Mouse (Mus musculus) heart, embryonic 16.5 days (tissue): ENCODE results near the gene Lin37. TPM values are rescaled to one million over a fixed set of nuclear protein-coding genes. Genes with fewer than 3 reads are reported as not detected.

Source experiments
- ATAC-seq: fragments of 200-750 bp; cut with Nextera tagmentation; replicated peaks from 2 replicates; pipeline ENCODE4 v1.8.0; 2017; ENCODE audit warnings: moderate number of reproducible peaks; ENCODE audit not compliant: insufficient read depth, low FRiP score; ENCODE audit errors: extremely low read depth
- H3K27ac ChIP-seq: fragments of 300-500 bp; sonication (generic); 2 replicates; pipeline ENCODE4 v1.5.1; 2014; ENCODE audit warnings: mild to moderate bottlenecking, low read length, control low read depth, moderate library complexity
- H3K27me3 ChIP-seq: fragments of 300-500 bp; sonication (generic); 2 replicates; pipeline ENCODE4 v1.6.1; 2014; ENCODE audit warnings: low read length, mixed read lengths; ENCODE audit not compliant: control insufficient read depth, insufficient read depth
- H3K36me3 ChIP-seq: fragments of 300-500 bp; sonication (generic); 2 replicates; pipeline ENCODE4 v1.6.1; 2014; ENCODE audit not compliant: control insufficient read depth, insufficient read depth
- H3K4me1 ChIP-seq: fragments of 300-500 bp; sonication (generic); 2 replicates; pipeline ENCODE4 v1.6.1; 2014; ENCODE audit warnings: low read length, mixed read lengths; ENCODE audit not compliant: control insufficient read depth, insufficient read depth
- H3K4me2 ChIP-seq: fragments of 300-500 bp; sonication (generic); 2 replicates; pipeline ENCODE4 v1.6.1; 2014; ENCODE audit warnings: low read depth, mild to moderate bottlenecking, control low read depth, low read length
- H3K4me3 ChIP-seq: fragments of 300-500 bp; sonication (generic); 2 replicates; pipeline ENCODE4 v1.5.1; 2014; ENCODE audit warnings: mild to moderate bottlenecking, control low read depth, low read length
- H3K9ac ChIP-seq: fragments of 300-500 bp; sonication (generic); 2 replicates; pipeline ENCODE4 v1.6.1; 2014; ENCODE audit warnings: low read length, control low read depth
- H3K9me3 ChIP-seq: fragments of 300-500 bp; sonication (generic); replicated peaks from 2 replicates; pipeline ENCODE4 v1.6.1; 2016; ENCODE audit warnings: low read length; ENCODE audit not compliant: control insufficient read depth
- WGBS: fragments of 180-500 bp; shearing (Covaris S2); extraction: QIAGEN DNeasy Blood & Tissue Kit; methylation state at CpG from one replicate; pipeline ENCODE4 v1.1.7; 2014; 5-methylcytosine and 5-hydroxymethylcytosine counted together
- polyA plus RNA-seq: library from polyadenylated mRNA; unstranded; fragments of >200 nt; fragmentation: Nextera tagmentation; extraction: Ambion mirVana; gene quantifications from 2 replicates; pipeline ENCODE4 v1.2.1, GENCODE M21; 2015

The Lin37 gene
- polyA plus RNA-seq, 1 experiment from 2014 or later, result 40.1 TPM

DNA sequence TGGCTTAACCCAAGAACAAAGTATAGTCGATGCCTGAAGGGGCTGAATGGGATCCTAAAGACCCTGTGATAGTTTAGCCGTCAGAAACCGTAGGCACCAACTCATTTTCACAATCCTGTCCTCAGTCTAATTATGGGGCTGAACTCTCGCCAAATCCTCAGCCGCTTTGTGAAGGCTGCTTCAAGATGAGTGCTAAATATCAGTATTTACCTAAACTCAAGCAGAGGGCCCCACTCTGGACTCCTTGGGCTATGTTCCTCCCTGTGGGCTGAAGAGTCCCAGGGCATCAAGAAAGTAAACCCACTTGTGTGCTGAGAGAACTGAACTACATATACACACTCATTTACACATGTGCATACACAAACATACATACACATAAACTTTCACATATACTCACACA, 37.2 kb upstream of the Lin37 start:
- H3K4me1 ChIP-seq, result peaks cover 6% of the 10 kb centered on the region; the same call in 1 of the 2 replicates
- no peaks in the 10 kb centered on the region for H3K9me3 ChIP-seq
- no peak overlapping the region for H3K27ac ChIP-seq
- 60% methylated on average over 5 of the region's 5 CpGs for WGBS
- no peak overlapping the region for H3K9ac ChIP-seq
- H3K4me3 ChIP-seq, result no peak overlapping the region
- no peak overlapping the region for H3K4me2 ChIP-seq
- no peak for ATAC-seq
- no peaks in the 10 kb centered on the region for H3K36me3 ChIP-seq
- no peaks in the 10 kb centered on the region for H3K27me3 ChIP-seq

DNA sequence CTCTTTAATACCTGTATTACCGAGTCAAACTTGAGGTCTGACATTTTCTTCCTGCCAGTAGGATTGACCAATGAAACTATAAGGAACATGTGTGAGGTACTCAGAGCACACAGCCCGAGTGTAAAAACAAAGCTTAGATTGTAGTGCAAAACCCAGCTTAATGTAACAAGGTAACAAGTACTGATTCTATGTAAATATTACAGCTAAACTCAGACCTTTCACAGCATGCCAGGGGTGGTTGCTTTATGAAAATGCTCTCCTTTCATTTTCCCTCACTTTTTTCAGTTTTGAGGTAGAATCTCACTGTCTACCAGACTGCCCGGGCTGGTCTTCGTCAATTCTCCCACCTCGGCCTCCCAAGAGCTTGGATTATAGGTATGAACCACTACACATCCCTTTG, 36.5 kb upstream of the Lin37 start:
- no peak for ATAC-seq
- H3K4me2 ChIP-seq, result no peak overlapping the region
- peaks cover 6% of the 10 kb centered on the region; the same call in 1 of the 2 replicates for H3K4me1 ChIP-seq
- no peak overlapping the region for H3K9ac ChIP-seq
- WGBS, result 70% methylated on average over 5 of the region's 5 CpGs
- H3K27me3 ChIP-seq, result no peaks in the 10 kb centered on the region
- H3K36me3 ChIP-seq, result no peaks in the 10 kb centered on the region
- no peak overlapping the region for H3K4me3 ChIP-seq
- H3K27ac ChIP-seq, result no peak overlapping the region
- no peaks in the 10 kb centered on the region for H3K9me3 ChIP-seq

DNA sequence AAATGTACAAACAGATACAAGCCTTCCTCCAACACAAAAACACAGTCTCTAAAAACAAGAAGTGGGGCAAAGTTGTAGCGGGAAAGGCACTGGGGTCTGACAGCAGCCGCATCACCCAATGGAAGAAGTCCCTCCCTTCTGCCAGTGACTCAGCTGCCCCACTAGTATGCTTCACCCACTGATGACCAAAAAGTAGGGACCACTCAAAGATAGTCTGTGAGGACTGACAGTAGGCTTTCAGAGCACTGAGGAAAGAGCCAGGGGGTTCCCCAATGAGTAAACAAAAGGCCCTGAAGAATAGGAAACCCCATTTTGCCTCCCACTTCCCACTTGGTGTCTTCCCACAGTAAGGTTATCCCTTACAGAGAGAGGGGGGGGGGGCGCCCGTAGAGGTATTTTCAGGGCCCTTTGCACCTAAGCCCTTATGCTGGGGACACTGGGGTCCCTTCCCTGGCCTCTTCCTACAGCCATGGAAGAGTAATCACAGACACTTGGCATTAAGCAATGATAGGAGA, 34.9 kb upstream of the Lin37 start:
- Histone ChIP-seq H3K9ac (no peak overlapping the region), H3K27ac (no peak overlapping the region), H3K9me3 (no peaks in the 10 kb centered on the region), H3K4me3 (no peak overlapping the region), H3K4me2 (no peak overlapping the region), H3K27me3 (no peaks in the 10 kb centered on the region), H3K4me1 (peaks cover 8% of the 10 kb centered on the region; the same call in 1 of the 2 replicates), H3K36me3 (no peaks in the 10 kb centered on the region)
- WGBS, result 55% methylated on average over 4 of the region's 4 CpGs
- ATAC-seq, result no peak

GRCm38 (mm10) chr7:30593579-30594509, 34.2 kb upstream of the Lin37 start:
- WGBS, result 73% methylated on average over 10 of the region's 10 CpGs
- no peaks in the 10 kb centered on the region for H3K27me3 ChIP-seq

DNA sequence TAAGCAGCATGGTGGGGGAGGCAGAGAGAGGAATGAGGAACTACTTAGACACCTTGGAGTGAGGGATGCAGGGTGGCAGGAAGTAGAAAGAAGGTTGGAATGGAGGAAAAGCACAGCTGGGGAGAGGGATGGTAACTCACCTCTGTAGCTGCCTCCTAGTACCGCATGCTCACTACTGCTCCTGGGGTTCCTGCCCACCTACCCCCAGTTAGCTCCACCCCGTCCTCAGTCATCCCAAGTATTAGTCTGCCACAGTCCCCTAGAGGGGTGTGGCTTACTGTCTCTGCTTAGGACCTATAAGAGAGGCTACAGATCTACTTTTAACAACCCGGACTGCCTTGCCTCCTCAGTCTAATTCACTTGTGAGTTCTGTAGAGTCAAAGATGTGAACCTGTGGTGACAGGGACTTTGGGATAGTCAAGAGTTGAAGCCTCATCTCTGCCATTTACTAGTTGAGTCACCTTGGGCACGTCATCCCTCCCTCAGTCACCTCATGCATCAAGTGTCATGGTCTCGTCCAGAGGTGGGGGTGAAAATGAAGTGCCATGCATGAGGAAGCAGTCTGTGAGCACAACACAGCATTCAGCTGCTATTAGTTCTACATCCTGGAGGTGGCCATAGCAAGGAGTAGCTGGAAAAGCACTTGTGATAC, 33.3 kb upstream of the Lin37 start:
- 30% methylated on average over 5 of the region's 5 CpGs for WGBS

More at GRCm38 (mm10) chr7:30593579-30594509, 34.2 kb upstream of the Lin37 start:
- no peak overlapping the region for H3K4me3 ChIP-seq
- H3K9me3 ChIP-seq, result no peaks in the 10 kb centered on the region
- H3K36me3 ChIP-seq, result no peaks in the 10 kb centered on the region
- H3K9ac ChIP-seq, result no peak overlapping the region
- no peak overlapping the region for H3K4me2 ChIP-seq
- no peak for ATAC-seq
- H3K4me1 ChIP-seq, result peaks cover 7% of the 10 kb centered on the region; the same call in 1 of the 2 replicates
- no peak overlapping the region for H3K27ac ChIP-seq

GRCm38 (mm10) chr7:30591605-30591951, 31.9 kb upstream of the Lin37 start:
- Histone ChIP-seq H3K4me1 (peaks cover 17% of the 10 kb centered on the region), H3K9me3 (no peaks in the 10 kb centered on the region), H3K27me3 (no peaks in the 10 kb centered on the region), H3K9ac (no peak overlapping the region), H3K36me3 (peaks cover under 1% of the 10 kb centered on the region), H3K4me3 (no peak overlapping the region), H3K27ac (no peak overlapping the region), H3K4me2 (no peak overlapping the region)
- no peak for ATAC-seq
- WGBS, result 62% methylated on average over 4 of the region's 4 CpGs

More for the DNA sequence above, 33.3 kb upstream of the Lin37 start:
- Histone ChIP-seq H3K27ac (no peak overlapping the region), H3K36me3 (no peaks in the 10 kb centered on the region), H3K9me3 (no peaks in the 10 kb centered on the region), H3K4me3 (no peak overlapping the region), H3K4me1 (peaks cover 7% of the 10 kb centered on the region; the same call in 1 of the 2 replicates), H3K27me3 (no peaks in the 10 kb centered on the region), H3K9ac (no peak overlapping the region), H3K4me2 (no peak overlapping the region)
- no peak for ATAC-seq

- WGBS, result 82% methylated on average over 9 of the region's 9 CpGs
- Histone ChIP-seq H3K9me3 (no peaks in the 10 kb centered on the region), H3K27me3 (no peaks in the 10 kb centered on the region), H3K9ac (no peak overlapping the region), H3K4me2 (no peak overlapping the region), H3K36me3 (peaks cover 6% of the 10 kb centered on the region), H3K4me1 (peaks cover 17% of the 10 kb centered on the region), H3K4me3 (no peak overlapping the region), H3K27ac (no peak overlapping the region)
- ATAC-seq, result no peak
Measured at GRCm38 (mm10) chr7:30590927-30591604, 31.4 kb upstream of the Lin37 start.

- H3K9ac ChIP-seq, result peak overlapping the region; percentile 88
- peaks cover 16% of the 10 kb centered on the region for H3K36me3 ChIP-seq
- H3K27ac ChIP-seq, result peak overlapping the region; percentile 80
- H3K4me3 ChIP-seq, result peak overlapping the region; percentile 71
- ATAC-seq, result peak; percentile 59
- peaks cover 17% of the 10 kb centered on the region for H3K4me1 ChIP-seq
- 29% methylated on average over 40 of the region's 40 CpGs for WGBS
- no peaks in the 10 kb centered on the region for H3K27me3 ChIP-seq
- H3K4me2 ChIP-seq, result peak overlapping the region; percentile 90
- H3K9me3 ChIP-seq, result no peaks in the 10 kb centered on the region
Measured at GRCm38 (mm10) chr7:30589435-30590301, 30.0 kb upstream of the Lin37 start.
